ENCODE assay signal across 8 mouse cellular contexts in the genomic region with DNA sequence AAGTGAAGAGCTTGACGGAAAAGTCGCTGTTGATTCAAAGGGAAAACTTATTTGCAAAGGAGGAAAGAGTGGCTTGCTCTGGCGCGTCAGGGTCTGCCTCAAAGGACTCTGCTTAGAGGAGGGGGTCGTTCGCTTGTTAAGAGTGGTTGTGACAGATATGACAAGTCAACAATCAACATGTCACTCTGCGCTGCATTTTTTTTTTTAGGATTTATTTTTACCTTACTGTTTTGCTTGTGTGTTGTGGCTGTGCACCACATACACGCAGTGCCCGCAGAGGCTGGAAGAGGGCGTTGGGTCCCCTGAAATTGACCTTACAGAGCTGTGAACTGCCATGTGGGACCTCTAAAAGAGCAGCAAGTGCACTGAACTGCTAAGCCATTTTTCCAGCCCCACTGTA. TPM values are rescaled to one million over a fixed set of nuclear protein-coding genes. Genes with fewer than 3 reads are reported as not detected.
DNase-seq lines count a peak whose midpoint lies in the region; ATAC-seq and TF ChIP-seq lines count a peak whose summit lies in the region.

No protein-coding gene starts in this region.

- peak overlapping the region; percentile 85 for H3K4me3 ChIP-seq in C2C12 (ENCODE audit: insufficient read depth, poor library complexity, severe bottlenecking)
- H3K4me3 ChIP-seq in embryonic facial prominence, embryonic 12.5 days, result peak overlapping the region; percentile 64
- peak overlapping the region; percentile 82 for H3K4me3 ChIP-seq in intestine, embryonic 16.5 days (ENCODE audit: low read length)
- H3K4me3 ChIP-seq in midbrain, embryonic 12.5 days, result peak overlapping the region; percentile 78

- H3K27ac ChIP-seq in embryonic facial prominence, embryonic 12.5 days, result peak overlapping the region; percentile 4; the same call in 1 of the 2 replicates
- H3K27ac ChIP-seq in intestine, embryonic 16.5 days (ENCODE audit: low read length), result no peak overlapping the region
- no peak overlapping the region for H3K27ac ChIP-seq in midbrain, embryonic 12.5 days (replicated peaks)

- TF ChIP-seq CTCF in C2C12 (IDR thresholded peaks at IDR 0.05; ENCODE audit: control insufficient read depth, insufficient read depth, insufficient read length), result no peak

- intact Hi-C loops in left cerebral cortex, postnatal 14 days (cut with DNase I), result loop anchor here (10.0 kb wide), 2 partner anchors 89 to 299 kb away; partner anchors contain the start of gene Nr2c2

- H3K4me2 ChIP-seq in embryonic facial prominence, embryonic 12.5 days (replicated peaks), result peak overlapping the region; percentile 59
- H3K4me2 ChIP-seq in intestine, embryonic 16.5 days (ENCODE audit: low read depth, low read length), result peak overlapping the region; percentile 70
- peak overlapping the region; percentile 83 for H3K4me2 ChIP-seq in midbrain, embryonic 12.5 days (replicated peaks)

- H3ac ChIP-seq in C2C12 (ENCODE audit: control insufficient read depth, insufficient read length, low read depth), result no peak overlapping the region

- peaks cover 11% of the 10 kb centered on the region for H3K4me1 ChIP-seq in embryonic facial prominence, embryonic 12.5 days
- H3K4me1 ChIP-seq in intestine, embryonic 16.5 days (ENCODE audit: control insufficient read depth, insufficient read depth, low read length), result peaks cover 9% of the 10 kb centered on the region
- peaks cover 9% of the 10 kb centered on the region for H3K4me1 ChIP-seq in midbrain, embryonic 12.5 days

- DNase-seq in embryo, embryonic 11 days, result peak; percentile 34
- no peak for DNase-seq in embryo, embryonic 9.5 days (ENCODE audit: extremely low spot score)
- DNase-seq in left cerebral cortex, postnatal 14 days (ENCODE audit: low spot score in 2 of 2), result no peak
- DNase-seq in right cerebral cortex, postnatal 25 days, result no peak

- peak; percentile 53; the same call in 1 of the 2 replicates for ATAC-seq in embryonic facial prominence, embryonic 12.5 days (ENCODE audit: insufficient number of reproducible peaks, insufficient read depth, low FRiP score, low TSS enrichment)
- ATAC-seq in intestine, embryonic 16.5 days, result peak; percentile 66
- peak; percentile 72 for ATAC-seq in midbrain, embryonic 12.5 days (ENCODE audit: low FRiP score, low read depth)

- no peaks in the 10 kb centered on the region for H3K27me3 ChIP-seq in C2C12 (ENCODE audit: control insufficient read depth, insufficient read depth, insufficient read length)
- H3K27me3 ChIP-seq in embryonic facial prominence, embryonic 12.5 days, result no peaks in the 10 kb centered on the region
- no peaks in the 10 kb centered on the region for H3K27me3 ChIP-seq in intestine, embryonic 16.5 days (replicated peaks; ENCODE audit: control insufficient read depth, insufficient read depth, low read length)
- no peaks in the 10 kb centered on the region for H3K27me3 ChIP-seq in midbrain, embryonic 12.5 days

- peaks cover 38% of the 10 kb centered on the region for H3K36me3 ChIP-seq in C2C12 (ENCODE audit: control insufficient read depth, insufficient read depth)
- peaks cover 34% of the 10 kb centered on the region for H3K36me3 ChIP-seq in embryonic facial prominence, embryonic 12.5 days
- H3K36me3 ChIP-seq in intestine, embryonic 16.5 days (ENCODE audit: control insufficient read depth, insufficient read depth, low read length), result peaks cover under 1% of the 10 kb centered on the region
- H3K36me3 ChIP-seq in midbrain, embryonic 12.5 days, result peaks cover 46% of the 10 kb centered on the region

- H3K79me2 ChIP-seq in C2C12 (ENCODE audit: control insufficient read depth, insufficient read depth), result peaks cover 42% of the 10 kb centered on the region

- peaks cover 31% of the 10 kb centered on the region for H3K79me3 ChIP-seq in C2C12 (ENCODE audit: low read depth)

- WGBS in embryonic facial prominence, embryonic 12.5 days, result 7% methylated on average over 10 of the region's 10 CpGs
- 6% methylated on average over 10 of the region's 10 CpGs for WGBS in intestine, embryonic 16.5 days
- WGBS in midbrain, embryonic 12.5 days, result 7% methylated on average over 10 of the region's 10 CpGs

- H3K9ac ChIP-seq in embryonic facial prominence, embryonic 12.5 days, result peak overlapping the region; percentile 59
- peak overlapping the region; percentile 82 for H3K9ac ChIP-seq in intestine, embryonic 16.5 days (ENCODE audit: low read depth, low read length)
- H3K9ac ChIP-seq in midbrain, embryonic 12.5 days (replicated peaks), result peak overlapping the region; percentile 76

- H3K9me3 ChIP-seq in embryonic facial prominence, embryonic 12.5 days, result no peaks in the 10 kb centered on the region
- no peaks in the 10 kb centered on the region for H3K9me3 ChIP-seq in intestine, embryonic 16.5 days (ENCODE audit: control insufficient read depth, low read length)
- peaks cover 6% of the 10 kb centered on the region; the same call in 1 of the 2 replicates for H3K9me3 ChIP-seq in midbrain, embryonic 12.5 days

TF ChIP-seq in C2C12, 6 proteins besides CTCF, POLR2A, EP300 and RAD21:
- no peak for TF ChIP-seq MAX (IDR thresholded peaks at IDR 0.05)
- no peak for TF ChIP-seq MYOD1 (IDR thresholded peaks at IDR 0.05; ENCODE audit: control insufficient read depth, insufficient read length, low read depth)
- no peak for TF ChIP-seq USF1 (IDR thresholded peaks at IDR 0.05; ENCODE audit: low read depth)
- TF ChIP-seq MYOG (IDR thresholded peaks at IDR 0.05; ENCODE audit: control insufficient read depth, extremely low read depth, insufficient read length), result no peak
- no peak for TF ChIP-seq FOSL1 (IDR thresholded peaks at IDR 0.05; ENCODE audit: insufficient read depth, low read length, poor library complexity, severe bottlenecking)
- no peak for TF ChIP-seq CEBPB (IDR thresholded peaks at IDR 0.05; ENCODE audit: low read depth)
TF ChIP-seq in C2C12: peak in this region for 0.

RNA-seq across cellular contexts. Expression of gene Mrps25, which starts 0.3 kb away (rescaled TPM):
- polyA plus RNA-seq in C2C12 (2012; fragmentation: generic; extraction: Trizol), result 79.4 TPM
- 83.0 and 92.0 TPM in 2 replicates for polyA plus RNA-seq in embryonic facial prominence, embryonic 12.5 days (2016; fragmentation: Nextera tagmentation; extraction: Ambion mirVana)
- 110 and 115 TPM in 2 replicates for polyA plus RNA-seq in intestine, embryonic 16.5 days (2015; fragmentation: Nextera tagmentation; extraction: Ambion mirVana)
- 70.1 and 71.9 TPM in 2 replicates for polyA plus RNA-seq in midbrain, embryonic 12.5 days (2016; fragmentation: Nextera tagmentation; extraction: Ambion mirVana)
- 10 to 100 TPM; 53.5 to 55.5 TPM for total RNA-seq in left cerebral cortex, postnatal 14 days (2021)

RNA-seq across cellular contexts. Expression of gene Rbsn, which starts 30.5 kb away (rescaled TPM):
- polyA plus RNA-seq in C2C12 (2012; fragmentation: generic; extraction: Trizol), result 9.4 TPM
- polyA plus RNA-seq in embryonic facial prominence, embryonic 12.5 days (2016; fragmentation: Nextera tagmentation; extraction: Ambion mirVana), result 33.0 and 35.6 TPM in 2 replicates
- 16.0 and 16.6 TPM in 2 replicates for polyA plus RNA-seq in intestine, embryonic 16.5 days (2015; fragmentation: Nextera tagmentation; extraction: Ambion mirVana)
- 31.6 and 34.2 TPM in 2 replicates for polyA plus RNA-seq in midbrain, embryonic 12.5 days (2016; fragmentation: Nextera tagmentation; extraction: Ambion mirVana)
- 10 to 100 TPM; 29.6 to 32.3 TPM for total RNA-seq in left cerebral cortex, postnatal 14 days (2021)
